Mouse (Mus musculus) embryonic facial prominence, embryonic 12.5 days (tissue): ENCODE results near the gene Tas1r3. TPM values are rescaled to one million over a fixed set of nuclear protein-coding genes. Genes with fewer than 3 reads are reported as not detected.

Experiments used
- ATAC-seq: fragments of 200-750 bp; cut with Nextera tagmentation; 2 replicates; pipeline ENCODE4 v1.8.0; 2017; ENCODE audit not compliant: insufficient number of reproducible peaks, insufficient read depth, low FRiP score, low TSS enrichment
- H3K27ac ChIP-seq: fragments of 300-500 bp; sonication (generic); 2 replicates; pipeline ENCODE4 v1.5.1; 2016; ENCODE audit warnings: mild to moderate bottlenecking
- H3K27me3 ChIP-seq: fragments of 300-500 bp; sonication (generic); 2 replicates; pipeline ENCODE4 v1.6.1; 2016; ENCODE audit warnings: mild to moderate bottlenecking, moderate library complexity
- H3K36me3 ChIP-seq: fragments of 300-500 bp; sonication (generic); 2 replicates; pipeline ENCODE4 v1.6.1; 2016; ENCODE audit warnings: mild to moderate bottlenecking
- H3K4me1 ChIP-seq: fragments of 300-500 bp; sonication (generic); 2 replicates; pipeline ENCODE4 v1.6.1; 2016
- H3K4me2 ChIP-seq: fragments of 300-500 bp; sonication (generic); replicated peaks from 2 replicates; pipeline ENCODE4 v1.6.1; 2016; ENCODE audit warnings: mild to moderate bottlenecking, moderate library complexity
- H3K4me3 ChIP-seq: fragments of 300-500 bp; sonication (generic); 2 replicates; pipeline ENCODE4 v1.5.1; 2016; ENCODE audit warnings: mild to moderate bottlenecking
- H3K9ac ChIP-seq: fragments of 300-500 bp; sonication (generic); 2 replicates; pipeline ENCODE4 v1.6.1; 2016; ENCODE audit warnings: mild to moderate bottlenecking, moderate library complexity
- H3K9me3 ChIP-seq: fragments of 300-500 bp; sonication (generic); 2 replicates; pipeline ENCODE4 v1.6.1; 2016; ENCODE audit warnings: mild to moderate bottlenecking, moderate library complexity
- WGBS: fragments of 180-500 bp; shearing (Covaris S2); methylation state at CpG from one replicate; pipeline ENCODE4 v1.1.7; 2016; 5-methylcytosine and 5-hydroxymethylcytosine counted together
- polyA plus RNA-seq: library from polyadenylated mRNA; unstranded; fragments of >200 nt; fragmentation: Nextera tagmentation; extraction: Ambion mirVana; gene quantifications from 2 replicates; pipeline ENCODE4 v1.2.1, GENCODE M21; 2016

The Tas1r3 gene
- polyA plus RNA-seq, 1 experiment from 2014 or later, result 0.47 TPM

DNA sequence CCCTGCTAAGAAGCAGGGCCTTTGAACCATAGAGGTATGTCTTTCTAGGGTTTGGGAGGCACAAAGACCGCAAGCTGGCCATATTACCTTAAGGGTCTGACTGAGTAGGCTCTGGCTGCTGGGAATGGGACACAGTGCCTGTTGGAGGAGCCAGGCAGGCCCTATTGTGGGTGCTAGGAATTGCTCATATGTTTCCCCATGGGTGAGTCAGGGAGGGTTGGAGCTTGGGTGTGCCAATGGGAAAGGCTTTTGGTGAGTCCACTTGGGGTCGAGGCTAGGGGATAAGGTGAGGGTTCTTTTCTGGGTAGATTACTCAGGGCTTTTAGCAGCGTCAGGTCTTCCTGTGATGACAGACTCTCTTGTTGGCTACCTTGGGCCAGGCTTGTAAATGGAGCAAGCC is 11.8 kb downstream of the Tas1r3 start:
- H3K4me3 ChIP-seq, result no peak overlapping the region
- no peaks in the 10 kb centered on the region for H3K27me3 ChIP-seq
- no peak overlapping the region for H3K9ac ChIP-seq
- H3K36me3 ChIP-seq, result peaks cover 24% of the 10 kb centered on the region
- no peak for ATAC-seq
- H3K27ac ChIP-seq, result no peak overlapping the region
- peaks cover 24% of the 10 kb centered on the region for H3K4me1 ChIP-seq
- H3K9me3 ChIP-seq, result no peaks in the 10 kb centered on the region
- WGBS, result 85% methylated on average over 3 of the region's 3 CpGs
- H3K4me2 ChIP-seq, result no peak overlapping the region

DNA sequence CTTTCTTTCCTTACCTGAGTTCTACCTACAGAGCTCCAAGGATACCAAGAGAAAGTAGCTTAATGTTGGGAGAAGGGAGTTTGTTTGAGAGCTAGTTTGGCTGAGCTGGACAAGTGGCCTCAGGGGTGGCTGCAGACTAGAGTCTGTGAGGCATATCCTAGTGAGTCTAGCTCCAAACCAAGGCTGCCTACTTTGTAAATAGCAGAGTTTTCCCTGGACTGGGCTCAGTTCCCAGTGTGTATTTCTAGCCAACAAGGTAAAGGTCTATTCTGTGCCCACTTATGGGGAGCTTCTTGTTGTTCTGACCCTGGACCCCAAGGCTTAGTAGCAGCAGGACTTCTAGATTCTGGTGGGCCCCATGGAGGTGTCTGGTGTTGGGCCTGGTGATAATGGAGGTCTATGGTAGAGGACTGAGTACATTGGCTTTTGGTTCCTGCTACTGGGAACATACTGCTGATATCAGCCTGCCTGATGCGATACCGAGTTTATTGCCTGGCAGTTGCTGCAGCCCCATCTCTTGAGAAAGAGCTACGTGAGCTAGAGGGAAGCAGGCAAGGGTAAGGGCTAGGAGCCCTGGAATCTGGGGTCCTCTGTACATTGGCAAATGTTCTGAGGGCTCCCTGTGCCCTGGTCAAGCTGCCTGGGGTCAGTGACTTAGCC is 13.2 kb downstream of the Tas1r3 start:
- peaks cover 10% of the 10 kb centered on the region for H3K36me3 ChIP-seq
- ATAC-seq, result no peak
- no peak overlapping the region for H3K4me3 ChIP-seq
- no peak overlapping the region for H3K4me2 ChIP-seq
- no peak overlapping the region for H3K9ac ChIP-seq
- no peaks in the 10 kb centered on the region for H3K9me3 ChIP-seq
- H3K4me1 ChIP-seq, result peaks cover 24% of the 10 kb centered on the region
- WGBS, result 90% methylated on average over 3 of the region's 3 CpGs
- H3K27ac ChIP-seq, result no peak overlapping the region
- H3K27me3 ChIP-seq, result no peaks in the 10 kb centered on the region

DNA sequence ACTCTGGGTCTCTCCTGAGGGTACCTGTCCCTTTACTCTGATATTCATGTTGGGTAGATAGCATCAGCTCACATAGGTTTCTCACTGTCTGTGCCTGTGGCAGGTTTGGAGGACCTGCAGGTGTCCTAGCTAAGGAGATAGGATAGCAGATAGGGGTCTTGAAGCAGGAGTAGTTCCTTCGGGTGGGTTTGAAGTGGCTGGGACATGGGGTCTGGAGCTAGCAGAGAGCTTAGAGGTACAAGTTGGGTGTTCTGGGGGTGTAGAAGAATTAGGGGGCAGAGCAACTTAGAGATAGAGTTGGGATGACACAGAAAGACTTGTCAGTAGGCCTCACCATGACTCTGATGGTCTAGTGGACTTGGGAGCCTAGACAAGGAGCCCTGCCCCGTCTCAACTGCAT is 13.8 kb downstream of the Tas1r3 start:
- Histone ChIP-seq H3K4me3 (no peak overlapping the region), H3K4me2 (no peak overlapping the region), H3K27ac (no peak overlapping the region), H3K27me3 (no peaks in the 10 kb centered on the region), H3K9me3 (no peaks in the 10 kb centered on the region), H3K4me1 (peaks cover 24% of the 10 kb centered on the region), H3K36me3 (peaks cover 4% of the 10 kb centered on the region; the same call in 1 of the 2 replicates), H3K9ac (no peak overlapping the region)
- 86% methylated on average over 2 of the region's 2 CpGs for WGBS
- no peak for ATAC-seq

GRCm38 (mm10) chr4:155848434-155849095 is 14.6 kb downstream of the Tas1r3 start:
- 44% methylated on average over 7 of the region's 7 CpGs for WGBS
- 0 out of 2 replicates have a peak, but pooled peaks cover 2% of the 10 kb centered on the region for H3K36me3 ChIP-seq
- peak overlapping the region; percentile 78 for H3K4me3 ChIP-seq
- peak overlapping the region; percentile 92 for H3K4me2 ChIP-seq
- H3K4me1 ChIP-seq, result peaks cover 24% of the 10 kb centered on the region
- no peak overlapping the region for H3K27ac ChIP-seq
- ATAC-seq, result no peak
- no peaks in the 10 kb centered on the region for H3K27me3 ChIP-seq
- H3K9ac ChIP-seq, result peak overlapping the region; percentile 75
- H3K9me3 ChIP-seq, result no peaks in the 10 kb centered on the region

DNA sequence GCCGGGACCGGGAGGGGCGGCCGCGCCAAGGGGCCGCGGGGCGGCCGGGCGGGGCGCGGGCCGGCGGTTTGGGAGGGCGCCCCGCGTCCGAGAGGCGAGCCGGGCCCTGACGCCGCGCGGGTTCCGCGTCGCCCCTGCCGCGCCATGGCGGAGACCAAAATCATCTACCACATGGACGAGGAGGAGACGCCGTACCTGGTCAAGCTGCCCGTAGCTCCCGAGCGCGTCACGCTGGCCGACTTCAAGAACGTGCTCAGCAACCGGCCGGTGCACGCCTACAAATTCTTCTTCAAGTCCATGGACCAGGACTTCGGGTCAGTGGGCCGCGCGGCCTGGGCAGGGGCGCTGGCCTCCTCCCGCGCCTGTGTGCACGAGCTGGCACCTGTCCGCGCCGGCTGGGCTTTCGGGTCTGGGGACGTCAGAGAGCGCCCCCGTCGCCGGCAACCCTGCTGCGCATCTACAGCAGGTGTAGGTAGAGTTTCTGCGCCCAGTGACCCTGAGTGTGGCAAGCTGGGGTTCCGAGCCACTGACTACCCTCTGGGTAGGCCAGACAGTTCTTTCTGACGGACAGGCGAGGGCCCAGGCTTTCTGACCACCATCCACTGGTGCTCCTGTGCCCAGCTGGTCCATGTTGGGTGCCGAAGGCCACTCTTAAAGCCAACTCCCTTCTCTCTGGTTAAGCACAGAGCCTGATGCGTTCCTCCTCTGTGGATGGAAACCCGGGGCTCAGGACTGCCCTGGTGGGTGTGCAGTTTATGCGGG is 15.4 kb downstream of the Tas1r3 start:
- Histone ChIP-seq H3K27ac (no peak overlapping the region), H3K4me1 (peaks cover 24% of the 10 kb centered on the region), H3K4me3 (peak overlapping the region; percentile 78), H3K9me3 (no peaks in the 10 kb centered on the region), H3K27me3 (no peaks in the 10 kb centered on the region), H3K4me2 (peak overlapping the region; percentile 92), H3K9ac (peak overlapping the region; percentile 75), H3K36me3 (peaks cover 10% of the 10 kb centered on the region)
- ATAC-seq, result peak; percentile 45; the same call in 1 of the 2 replicates
- WGBS, result 1% methylated on average over 69 of the region's 69 CpGs

- no peaks in the 10 kb centered on the region for H3K9me3 ChIP-seq
- 3% methylated on average over 58 of the region's 65 CpGs for WGBS
- peak; percentile 87 for ATAC-seq
- peaks cover 15% of the 10 kb centered on the region for H3K36me3 ChIP-seq
- H3K4me1 ChIP-seq, result peaks cover 24% of the 10 kb centered on the region
- H3K27me3 ChIP-seq, result no peaks in the 10 kb centered on the region
- H3K27ac ChIP-seq, result 0 out of 2 replicates have a peak within 1 kb of the TSS, but pooled peaks have one; percentile 3
- peak within 1 kb of the TSS; percentile 78 for H3K4me3 ChIP-seq
- peak within 1 kb of the TSS; percentile 92 for H3K4me2 ChIP-seq
- peak within 1 kb of the TSS; percentile 75 for H3K9ac ChIP-seq
Observed at GRCm38 (mm10) chr4:155846871-155847578, 16.1 kb downstream of the Tas1r3 start, which contains the start of gene Dvl1. Dvl1 (plus strand) TSS chr4:155847402.

- H3K36me3 ChIP-seq, result peaks cover 15% of the 10 kb centered on the region
- no peak overlapping the region for H3K4me3 ChIP-seq
- no peak overlapping the region for H3K9ac ChIP-seq
- H3K27ac ChIP-seq, result no peak overlapping the region
- no peaks in the 10 kb centered on the region for H3K9me3 ChIP-seq
- no peak overlapping the region for H3K4me2 ChIP-seq
- ATAC-seq, result no peak
- no peaks in the 10 kb centered on the region for H3K27me3 ChIP-seq
- 86% methylated on average over 5 of the region's 5 CpGs for WGBS
- H3K4me1 ChIP-seq, result peaks cover 37% of the 10 kb centered on the region
Observed at GRCm38 (mm10) chr4:155843231-155843630, 19.9 kb downstream of the Tas1r3 start.

DNA sequence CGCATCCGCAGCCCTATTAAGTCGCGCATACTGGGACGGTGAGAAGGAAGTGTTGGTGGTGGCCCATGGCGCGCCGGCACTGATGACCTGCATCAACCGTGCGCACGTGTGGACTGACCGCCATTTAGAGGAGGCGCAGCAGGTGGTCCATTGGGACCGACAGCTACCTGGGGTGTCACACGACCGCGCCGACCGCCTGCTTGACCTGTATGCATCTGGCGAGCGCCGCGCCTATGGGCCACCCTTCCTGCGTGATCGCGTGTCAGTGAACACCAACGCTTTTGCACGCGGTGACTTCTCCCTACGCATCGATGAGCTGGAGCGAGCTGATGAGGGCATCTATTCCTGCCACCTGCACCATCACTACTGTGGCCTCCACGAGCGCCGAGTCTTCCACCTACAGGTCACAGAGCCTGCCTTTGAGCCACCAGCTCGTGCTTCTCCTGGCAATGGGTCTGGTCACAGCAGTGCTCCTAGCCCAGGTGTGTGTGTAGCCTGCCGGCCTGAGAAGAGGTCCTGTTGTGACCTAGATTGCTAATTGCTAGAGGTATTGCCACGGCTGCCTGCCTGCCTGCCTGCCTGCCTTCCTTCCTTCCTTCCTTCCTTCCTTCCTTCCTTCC is 21.4 kb downstream of the Tas1r3 start:
- Histone ChIP-seq H3K9me3 (no peaks in the 10 kb centered on the region), H3K4me1 (peaks cover 31% of the 10 kb centered on the region), H3K27ac (no peak overlapping the region), H3K27me3 (no peaks in the 10 kb centered on the region), H3K36me3 (peaks cover 15% of the 10 kb centered on the region), H3K4me2 (peak overlapping the region; percentile 94), H3K9ac (no peak overlapping the region), H3K4me3 (peak overlapping the region; percentile 47)
- WGBS, result 44% methylated on average over 38 of the region's 38 CpGs
- no peak for ATAC-seq

DNA sequence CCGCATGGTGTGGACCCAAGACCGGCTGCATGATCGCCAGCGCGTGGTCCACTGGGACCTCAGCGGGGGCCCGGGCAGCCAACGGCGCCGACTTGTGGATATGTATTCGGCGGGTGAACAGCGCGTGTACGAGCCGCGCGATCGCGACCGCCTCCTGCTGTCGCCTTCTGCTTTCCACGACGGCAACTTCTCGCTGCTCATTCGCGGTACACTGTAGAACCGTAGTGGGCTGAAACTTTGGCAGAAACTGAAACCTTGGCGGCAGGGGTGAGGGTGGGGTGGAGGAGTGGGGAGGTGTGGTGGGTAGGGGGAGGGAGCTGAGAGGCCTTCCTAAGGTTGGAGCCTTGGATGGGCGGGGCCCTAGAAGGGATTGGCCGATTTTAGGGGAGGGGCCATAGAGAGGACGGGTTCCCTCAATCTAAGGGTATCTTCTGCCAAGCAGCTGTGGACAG is 22.1 kb downstream of the Tas1r3 start:
- Histone ChIP-seq H3K27me3 (no peaks in the 10 kb centered on the region), H3K36me3 (peaks cover 15% of the 10 kb centered on the region), H3K9me3 (no peaks in the 10 kb centered on the region), H3K4me2 (peak overlapping the region; percentile 94), H3K9ac (peak overlapping the region; percentile 61), H3K27ac (no peak overlapping the region), H3K4me1 (peaks cover 28% of the 10 kb centered on the region), H3K4me3 (peak overlapping the region; percentile 47)
- ATAC-seq, result peak; percentile 62; the same call in 1 of the 2 replicates
- under 1% methylated on average over 32 of the region's 32 CpGs for WGBS

DNA sequence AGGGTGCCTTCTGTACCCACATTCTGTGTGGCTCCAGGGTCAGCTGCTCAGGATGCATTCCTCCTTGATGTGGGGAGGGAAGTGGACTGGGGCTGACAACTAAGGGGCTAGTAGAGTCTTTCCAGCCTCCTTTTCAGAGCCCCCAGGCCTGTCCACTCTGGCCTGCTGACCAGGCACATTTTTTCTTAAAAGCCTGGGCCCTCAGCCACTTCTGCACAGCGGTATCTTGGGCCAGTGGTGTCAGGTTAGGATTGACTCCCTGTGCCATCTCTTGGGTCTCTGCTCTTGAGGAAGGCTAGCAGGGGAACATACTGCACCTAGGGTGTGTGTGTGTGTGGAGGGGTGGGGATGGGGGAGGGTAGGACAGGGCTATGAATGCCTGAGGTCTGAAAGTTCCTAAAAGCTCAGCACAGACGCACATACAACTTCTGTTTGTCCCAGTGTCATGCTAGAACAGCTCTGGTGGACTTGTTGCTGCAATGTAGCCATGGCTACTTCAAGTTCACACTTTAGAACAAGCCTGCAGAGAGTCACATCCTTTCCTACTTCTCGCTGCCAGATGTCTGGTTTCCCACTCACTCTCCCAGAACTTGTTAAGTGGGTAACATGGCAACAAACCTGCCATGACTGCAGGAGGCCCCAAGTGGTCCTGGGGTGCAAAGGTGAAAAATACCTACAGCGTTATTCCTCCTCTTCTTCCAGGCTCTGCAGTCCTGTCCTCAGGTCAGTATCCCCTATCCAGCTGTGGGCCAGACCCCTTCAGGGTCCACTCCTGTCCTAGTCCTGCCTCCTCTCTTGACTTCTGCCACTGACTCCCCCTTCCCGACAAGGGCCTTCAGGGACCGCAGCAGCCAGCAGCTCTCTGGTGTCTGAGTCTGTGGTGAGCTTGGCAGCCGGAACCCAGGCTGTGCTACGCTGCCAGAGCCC is 22.8 kb downstream of the Tas1r3 start:
- WGBS, result 7% methylated on average over 8 of the region's 8 CpGs
- peak overlapping the region; percentile 47 for H3K4me3 ChIP-seq
- no peaks in the 10 kb centered on the region for H3K27me3 ChIP-seq
- H3K36me3 ChIP-seq, result peaks cover 15% of the 10 kb centered on the region
- no peaks in the 10 kb centered on the region for H3K9me3 ChIP-seq
- H3K27ac ChIP-seq, result peak overlapping the region; percentile 52
- H3K4me2 ChIP-seq, result peak overlapping the region; percentile 94
- no peak for ATAC-seq
- H3K4me1 ChIP-seq, result peaks cover 28% of the 10 kb centered on the region
- peak overlapping the region; percentile 61 for H3K9ac ChIP-seq
